Mouse (Mus musculus): Measurements from ENCODE around the gene Tchp.

Gene Tchp

DNA sequence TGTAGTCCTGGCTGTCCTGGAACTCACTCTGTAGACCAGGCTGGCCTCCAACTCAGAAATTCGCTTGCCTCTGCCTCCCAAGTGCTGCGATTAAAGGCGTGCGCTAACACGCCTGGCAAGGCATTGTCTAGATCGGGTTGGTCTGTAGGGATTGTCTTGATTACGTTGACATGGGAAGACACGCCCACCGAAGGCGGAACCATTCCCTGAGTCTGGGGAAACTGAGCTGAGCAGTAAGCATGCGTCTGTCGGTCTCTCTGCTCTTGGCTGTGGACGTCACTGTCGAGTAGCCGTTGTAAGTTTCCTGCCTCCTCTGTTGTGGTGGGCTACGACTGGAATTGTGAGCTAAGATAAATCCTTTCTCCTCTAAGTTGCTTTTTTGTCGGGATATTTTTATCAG, 10.6 kb upstream of the Tchp start:
- no peak for DNase-seq (ENCODE audit: low read depth, low spot score)

DNA sequence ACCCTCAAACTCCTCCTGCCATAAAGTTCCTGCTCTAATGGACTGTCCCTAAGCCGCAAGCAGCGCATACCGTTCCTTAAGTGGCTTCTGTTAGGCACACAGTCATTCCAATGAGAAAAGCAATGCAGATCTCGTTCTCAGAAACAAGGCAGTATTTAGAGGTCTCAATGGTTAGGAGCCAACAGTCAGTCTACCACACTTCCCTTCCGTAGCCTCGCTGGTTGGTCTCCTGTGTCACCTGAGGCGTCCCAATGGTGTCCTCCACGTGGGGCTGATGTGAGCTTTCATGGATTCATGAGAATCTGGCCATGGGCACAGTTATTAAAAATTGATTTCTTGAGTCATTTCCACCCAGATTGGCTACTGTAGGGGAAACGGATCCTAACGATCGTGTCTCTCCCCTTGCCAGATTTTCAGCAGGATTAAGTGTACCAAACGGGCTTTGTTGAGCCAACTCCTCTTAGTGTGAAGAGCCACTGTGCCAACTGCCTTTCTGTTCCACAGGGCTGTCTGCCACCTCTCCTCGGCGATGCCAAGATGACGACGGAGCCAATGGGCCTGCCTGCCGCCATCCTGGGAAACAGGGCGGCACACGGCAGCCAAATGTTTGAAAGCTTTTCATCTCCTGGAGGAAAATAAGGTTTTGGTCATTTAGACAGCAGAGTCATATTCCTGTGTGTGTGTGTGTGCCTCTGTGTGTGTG, 9.4 kb upstream of the Tchp start:
- no peak for DNase-seq (ENCODE audit: low read depth, low spot score)

DNA sequence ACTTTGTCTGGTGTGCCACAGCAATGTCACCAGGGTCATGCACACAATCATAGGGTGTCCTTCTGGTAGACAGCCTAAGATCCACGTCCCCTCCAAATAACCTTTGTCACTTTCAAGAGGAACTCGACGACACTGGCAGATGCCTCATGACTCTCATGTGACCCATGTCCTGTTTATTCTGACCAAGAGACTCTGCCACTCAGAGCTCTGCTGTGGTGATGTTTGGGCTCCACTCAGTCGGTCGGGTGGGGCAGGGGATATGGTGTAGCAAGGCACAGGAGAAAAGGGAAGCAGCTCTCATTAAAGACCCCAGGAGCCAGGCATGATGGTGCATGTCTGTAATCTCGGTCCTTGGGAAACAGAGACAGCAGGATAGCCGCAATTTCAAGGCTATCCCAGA, 8.5 kb upstream of the Tchp start:
- DNase-seq (ENCODE audit: low read depth, low spot score) = no peak

DNA sequence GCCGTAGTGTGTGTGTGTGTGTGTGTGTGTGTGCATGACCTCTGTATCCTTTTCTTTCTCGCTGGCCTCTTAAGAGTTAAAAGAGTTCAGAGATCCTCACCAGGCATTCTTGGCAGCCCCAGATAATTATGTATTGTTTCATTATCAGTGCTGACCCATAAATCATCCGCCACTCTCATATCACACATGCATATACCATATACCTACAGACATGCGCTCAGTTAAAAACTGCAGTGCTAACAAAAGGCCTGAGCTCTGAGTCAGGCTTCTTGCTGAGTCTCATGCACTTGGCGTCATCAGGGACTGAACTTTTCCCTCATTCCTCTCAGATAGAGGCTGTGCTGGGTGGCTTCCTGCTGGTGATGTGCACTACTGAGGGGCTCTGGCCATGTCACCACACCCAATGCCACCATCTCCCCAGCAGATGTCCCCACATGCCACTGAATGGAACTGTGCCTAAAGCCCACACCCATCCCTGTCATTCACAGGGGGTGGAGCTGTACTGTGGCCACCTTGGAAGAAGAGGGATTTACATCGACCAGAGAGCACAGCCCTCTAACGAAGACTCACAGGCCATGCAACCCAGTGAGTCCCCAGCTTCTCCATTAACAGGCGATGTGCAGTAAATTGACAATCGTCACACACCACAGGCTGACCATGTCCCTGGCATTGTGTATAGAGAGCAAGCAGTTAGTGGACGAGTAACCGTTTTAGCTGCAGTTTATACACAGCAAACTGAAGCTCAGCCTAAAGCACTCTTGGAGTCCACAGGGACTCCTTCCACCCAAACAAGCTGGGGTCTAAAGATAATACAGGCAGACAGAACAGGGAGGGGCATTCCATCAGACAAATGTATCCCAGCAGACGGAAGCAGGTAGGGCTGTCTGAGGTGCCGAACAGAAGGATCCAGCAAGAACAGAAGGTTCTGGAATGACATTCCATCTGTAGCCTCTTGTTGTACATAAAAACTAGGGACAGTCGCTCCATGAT, 4.9 kb upstream of the Tchp start:
- no peak for DNase-seq (ENCODE audit: low read depth, low spot score)

DNA sequence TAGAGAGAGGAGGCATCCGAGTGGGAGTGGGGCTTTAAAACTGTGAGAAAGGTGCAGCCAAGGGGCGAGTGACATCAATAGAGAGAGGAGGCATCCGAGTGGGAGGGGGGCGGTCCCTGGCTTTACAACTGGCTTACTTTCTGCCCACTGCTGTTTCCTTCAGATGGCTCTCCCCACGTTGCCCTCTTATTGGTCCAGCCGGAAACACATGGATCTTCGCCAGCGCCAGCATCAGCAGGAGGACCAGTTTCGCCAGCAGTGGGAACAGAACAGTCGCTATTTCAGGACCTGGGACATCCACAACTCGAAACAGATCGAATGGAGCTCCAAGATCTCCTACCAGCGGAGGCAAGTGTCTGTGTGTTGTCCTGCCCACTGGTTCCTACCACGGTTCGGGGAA, 931 bp downstream of the Tchp start:
- DNase-seq (ENCODE audit: low read depth, low spot score) = no peak

DNA sequence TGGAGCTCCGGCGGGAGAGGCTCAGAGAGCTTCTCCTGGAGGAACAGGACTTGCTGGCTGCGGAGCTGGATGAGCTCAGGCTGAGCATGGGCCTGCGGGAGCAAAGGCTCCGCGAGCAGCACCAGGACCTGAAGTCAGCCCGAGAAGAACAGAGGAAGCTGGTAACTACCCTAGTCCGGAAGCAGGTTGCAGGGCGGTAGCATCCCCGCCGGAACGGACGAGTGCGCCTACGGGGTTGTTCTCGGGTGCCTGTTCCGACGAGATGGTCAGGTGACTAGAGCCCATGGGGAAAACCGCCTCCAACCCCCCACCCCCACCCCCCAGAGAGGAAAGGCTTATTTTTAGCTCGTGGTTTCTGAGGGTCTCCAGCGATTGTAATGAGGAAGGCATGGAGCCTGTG, 1.8 kb downstream of the Tchp start:
- DNase-seq (ENCODE audit: low read depth, low spot score) = no peak

DNA sequence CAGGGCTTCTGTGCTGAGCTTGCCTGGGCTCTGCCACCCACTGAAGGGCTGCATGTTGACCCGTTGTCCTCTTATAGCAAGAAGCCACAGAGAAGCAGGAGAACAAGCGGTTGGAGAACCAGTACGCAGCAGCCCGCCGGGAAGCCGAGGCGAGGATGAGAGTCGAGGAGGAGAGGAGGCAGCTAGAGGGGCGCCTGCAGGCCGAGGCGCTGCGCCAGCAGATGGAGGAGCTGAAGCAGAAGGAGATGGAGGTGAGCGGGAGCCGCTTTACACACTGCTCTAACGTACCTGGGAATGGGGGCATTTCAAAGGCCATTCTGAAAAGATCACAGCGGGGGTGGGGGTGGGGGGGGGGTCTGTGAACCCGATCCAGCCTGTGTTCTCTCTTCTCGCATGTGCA, 7.0 kb downstream of the Tchp start:
- DNase-seq (ENCODE audit: low read depth, low spot score) = no peak

DNA sequence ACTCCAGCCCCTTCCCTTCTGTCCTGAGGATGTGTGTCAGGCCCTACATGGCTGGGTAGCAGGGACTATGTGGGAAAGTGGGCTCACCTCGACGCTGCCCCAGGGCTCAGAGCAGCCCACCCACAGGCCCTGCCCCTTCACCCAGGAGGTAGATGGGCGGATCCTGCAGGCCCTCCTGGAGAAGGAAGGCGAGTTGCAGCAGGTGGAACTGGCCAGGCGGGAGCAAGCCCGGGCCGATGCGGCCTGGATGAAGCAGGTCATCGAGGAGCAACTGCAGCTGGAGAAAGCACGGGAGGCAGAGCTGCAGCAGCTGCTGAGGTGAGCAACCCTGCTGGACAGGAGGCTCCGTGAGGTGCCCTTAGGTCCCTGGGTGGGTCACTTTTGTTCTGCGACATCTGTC, 9.7 kb downstream of the Tchp start:
- DNase-seq (ENCODE audit: low read depth, low spot score) = no peak

DNA sequence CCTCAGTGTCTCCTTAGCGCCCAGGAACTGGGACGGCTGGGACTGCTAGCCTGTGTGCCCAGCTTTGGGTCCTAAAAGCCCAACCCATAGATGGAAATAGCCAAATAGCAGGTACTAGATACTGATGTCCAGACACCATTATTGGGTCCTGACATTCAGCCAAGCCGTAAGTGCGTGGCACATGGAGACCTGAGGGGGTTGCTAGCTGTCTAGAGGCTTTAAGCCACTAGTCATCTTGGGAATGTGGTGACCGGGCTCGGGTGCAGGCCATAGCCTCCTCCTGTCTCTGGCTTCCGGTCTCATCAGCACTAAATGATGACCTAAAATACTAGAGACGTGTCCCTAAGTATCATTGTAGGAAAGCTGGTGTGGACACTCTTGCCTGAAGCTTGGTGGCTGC, 10.4 kb downstream of the Tchp start:
- no peak for DNase-seq (ENCODE audit: low read depth, low spot score)

DNA sequence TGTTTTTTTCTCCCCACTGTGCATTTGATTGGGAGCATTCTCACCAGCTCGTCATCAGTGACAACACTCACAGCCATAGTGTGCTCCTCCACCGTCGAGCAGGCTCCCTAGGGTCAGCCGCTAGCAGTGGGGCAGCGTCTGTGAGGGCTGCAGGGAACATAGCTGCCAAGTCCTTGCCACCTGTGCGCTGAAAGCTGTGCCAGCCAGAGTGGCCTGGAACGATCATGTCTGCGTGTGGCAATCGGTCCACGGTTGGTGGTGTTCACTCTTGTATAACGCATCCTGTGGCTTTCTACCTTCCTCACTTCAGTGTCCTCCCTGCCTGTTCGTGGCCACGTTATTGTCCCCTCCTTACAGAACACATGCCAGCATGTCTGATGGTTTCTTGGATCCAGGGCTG, 10.9 kb downstream of the Tchp start:
- no peak for DNase-seq (ENCODE audit: low read depth, low spot score)

DNA sequence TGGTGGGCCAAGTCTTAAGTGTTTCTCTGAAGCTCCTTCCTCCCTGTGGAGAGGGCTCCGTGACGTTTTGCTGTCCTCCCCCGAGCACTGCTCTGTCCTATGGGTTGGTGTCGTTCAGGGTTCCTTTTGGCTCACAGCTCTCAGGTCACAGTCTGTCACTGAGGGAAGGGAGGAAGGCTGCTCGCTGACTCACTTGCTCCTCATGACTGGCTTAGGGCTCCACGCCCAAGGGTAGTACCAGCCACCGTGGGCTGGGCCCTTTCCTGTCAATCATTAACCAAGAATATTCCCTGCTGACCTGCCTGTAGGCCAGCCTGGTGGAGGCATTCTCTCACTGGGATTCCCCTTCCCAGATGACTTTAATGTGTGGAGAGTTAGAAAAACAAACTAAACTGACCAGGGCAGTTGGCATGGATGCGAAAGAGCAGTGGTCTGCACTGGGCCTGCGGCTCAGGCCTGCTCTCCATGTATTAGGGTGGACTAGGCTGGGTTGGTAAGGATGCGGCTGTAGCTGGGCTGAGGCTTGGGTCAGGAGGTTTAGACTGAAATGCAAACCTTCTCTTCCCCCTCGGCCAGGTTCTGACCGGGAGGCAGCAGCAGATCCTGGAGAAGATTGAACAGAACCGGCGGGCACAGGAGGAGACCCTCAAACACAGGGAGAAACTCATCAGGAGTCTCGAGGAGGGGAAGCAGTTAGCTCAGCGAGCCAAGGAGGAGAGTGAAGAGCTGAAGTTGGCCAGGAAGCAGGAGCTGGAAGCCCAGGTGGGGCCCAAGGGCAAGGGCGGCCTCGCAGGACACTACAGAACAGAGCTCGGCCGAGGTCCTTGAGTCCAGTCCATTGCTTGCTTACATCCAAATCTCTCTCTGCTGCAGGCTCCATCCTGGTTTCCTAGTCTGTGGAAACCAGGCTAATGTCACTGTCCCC, 11.7 kb downstream of the Tchp start:
- no peak for DNase-seq (ENCODE audit: low read depth, low spot score)

DNA sequence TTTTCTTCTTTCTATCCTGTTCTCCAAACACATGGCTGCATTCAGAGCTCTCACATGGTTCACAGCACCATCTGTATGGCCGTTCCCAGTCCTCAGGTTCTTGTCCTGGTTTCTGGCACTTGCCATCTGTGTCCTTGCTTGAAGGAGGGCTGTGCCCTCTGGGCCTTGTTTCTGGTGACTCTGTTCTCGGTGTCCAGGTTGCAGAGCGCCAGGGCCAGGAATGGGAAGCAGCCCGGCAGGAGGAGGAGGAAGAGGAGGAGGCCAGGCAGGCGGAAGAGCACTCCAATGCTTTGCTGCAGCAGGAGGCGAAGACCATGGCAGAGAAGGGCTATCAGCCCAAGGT, 12.3 kb downstream of the Tchp start:
- DNase-seq (ENCODE audit: low read depth, low spot score) = no peak

DNA sequence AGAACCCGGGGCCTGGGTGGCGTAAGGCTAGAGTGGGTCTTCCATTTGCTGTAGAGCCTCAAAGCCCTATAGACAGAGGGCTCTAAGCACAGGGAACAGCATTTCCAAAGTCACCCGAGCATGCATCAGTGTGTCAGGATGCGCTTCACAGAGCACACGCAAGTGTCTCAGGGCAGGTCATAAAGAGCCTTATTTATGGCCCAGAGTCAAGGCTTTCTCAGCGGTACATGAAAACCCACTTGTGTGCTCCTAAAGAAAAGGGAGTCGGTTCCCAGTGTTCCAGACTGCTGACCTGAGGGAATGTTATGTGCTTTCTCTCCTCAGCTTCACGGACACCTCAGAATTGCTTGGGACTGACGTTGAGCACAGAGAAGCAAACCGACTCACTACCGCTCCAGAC, 13.2 kb downstream of the Tchp start:
- no peak for DNase-seq (ENCODE audit: low read depth, low spot score)

DNA sequence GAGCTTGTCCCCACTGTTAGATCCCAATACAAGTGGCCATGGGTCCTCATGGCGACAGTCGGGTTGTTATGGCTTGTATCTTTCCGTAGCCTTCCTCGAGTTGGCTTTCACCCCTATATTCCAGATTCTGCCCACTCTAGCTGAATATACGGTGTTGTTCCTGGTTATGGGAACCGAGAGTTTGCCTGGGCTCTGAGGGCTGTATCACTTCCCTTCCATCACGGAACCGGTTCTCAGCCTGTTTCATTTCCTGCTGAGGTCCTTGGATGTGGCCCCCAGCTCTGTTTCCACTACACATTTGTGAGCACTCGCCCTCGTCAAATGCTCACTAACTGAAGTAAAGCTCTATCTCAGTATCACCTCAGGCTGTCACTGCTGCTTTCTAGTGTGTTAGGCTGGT, 14.4 kb downstream of the Tchp start:
- DNase-seq (ENCODE audit: low read depth, low spot score) = no peak

DNA sequence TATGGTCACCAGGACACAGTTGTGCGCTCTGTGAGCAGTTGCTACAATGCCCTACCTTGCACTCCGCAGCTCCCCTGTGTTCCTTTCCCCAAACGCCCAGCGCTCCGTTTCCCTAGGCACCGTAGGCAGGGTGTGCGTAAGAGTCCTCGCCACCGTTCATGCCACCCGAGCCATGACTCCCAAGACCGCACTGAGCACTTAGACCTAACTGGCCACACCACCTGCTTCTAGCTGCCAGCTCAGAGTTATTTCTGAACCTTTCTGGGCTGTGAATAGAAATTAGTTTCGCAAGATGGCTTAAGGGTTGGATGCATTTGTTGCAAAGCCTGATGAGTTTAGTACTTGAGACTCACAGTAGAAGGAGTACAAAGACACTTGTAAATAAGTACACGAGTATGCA, 15.3 kb downstream of the Tchp start:
- DNase-seq (ENCODE audit: low read depth, low spot score) = no peak

DNA sequence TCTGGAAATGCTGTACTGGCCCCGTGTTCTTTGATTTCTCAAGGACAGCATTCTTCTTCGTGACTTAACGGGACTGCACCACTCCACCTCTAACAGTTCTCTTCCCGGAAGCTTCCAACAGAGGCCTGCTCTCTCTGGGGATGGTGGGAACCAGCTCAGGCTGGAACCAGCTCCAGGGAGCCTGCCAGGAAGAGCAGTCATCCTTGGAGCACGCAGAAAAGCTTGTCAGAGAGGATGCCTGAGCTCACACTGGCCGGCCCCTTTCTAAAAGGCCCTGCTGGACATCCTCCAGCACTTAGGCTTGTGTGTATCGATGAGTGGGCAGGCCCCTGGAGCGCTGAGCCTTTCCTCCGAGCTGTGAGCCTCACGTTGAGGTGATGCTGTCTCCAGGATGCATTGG, 20.6 kb downstream of the Tchp start:
- no peak for DNase-seq (ENCODE audit: low read depth, low spot score)

DNA sequence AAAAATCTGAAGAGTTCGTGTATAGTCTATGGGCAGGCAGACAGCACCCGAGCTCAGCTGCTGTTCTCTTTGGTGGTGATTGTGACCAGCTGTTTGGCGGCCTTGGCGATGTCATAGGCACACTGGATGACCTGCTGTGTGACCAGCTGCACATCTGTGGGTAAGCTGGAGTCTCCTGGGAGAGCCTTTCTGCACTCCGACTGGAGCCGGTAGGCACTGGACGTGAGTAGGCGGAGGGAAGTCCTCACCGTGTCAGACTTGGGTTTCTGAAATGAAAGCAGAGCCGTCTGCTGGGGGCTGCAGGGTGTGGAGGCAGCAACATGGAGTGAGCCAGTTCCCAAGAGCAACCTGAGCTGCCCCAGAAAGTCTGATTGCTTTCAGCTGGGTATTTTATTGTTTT, 22.6 kb downstream of the Tchp start:
- no peak for DNase-seq (ENCODE audit: low read depth, low spot score)

DNA sequence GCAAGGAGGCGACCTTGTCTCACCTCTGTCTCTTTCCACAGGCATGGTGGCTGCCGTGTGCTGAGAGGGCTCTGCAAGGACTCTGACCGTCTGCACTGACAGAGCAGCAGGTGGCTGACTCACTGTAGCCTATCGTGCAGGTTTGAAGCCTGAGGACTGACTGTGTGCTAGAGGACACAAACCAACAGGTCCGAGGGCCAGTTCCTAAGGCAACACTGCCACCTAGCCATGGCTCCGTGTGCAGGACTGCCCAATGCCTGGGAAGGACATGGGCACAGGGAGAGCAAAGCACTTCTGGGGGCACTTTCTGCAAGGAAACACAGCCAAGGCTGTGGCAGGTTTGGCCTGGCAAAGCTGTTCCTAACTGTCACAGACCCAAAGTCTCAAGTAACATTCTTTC, 23.9 kb downstream of the Tchp start:
- DNase-seq (ENCODE audit: low read depth, low spot score) = no peak

DNA sequence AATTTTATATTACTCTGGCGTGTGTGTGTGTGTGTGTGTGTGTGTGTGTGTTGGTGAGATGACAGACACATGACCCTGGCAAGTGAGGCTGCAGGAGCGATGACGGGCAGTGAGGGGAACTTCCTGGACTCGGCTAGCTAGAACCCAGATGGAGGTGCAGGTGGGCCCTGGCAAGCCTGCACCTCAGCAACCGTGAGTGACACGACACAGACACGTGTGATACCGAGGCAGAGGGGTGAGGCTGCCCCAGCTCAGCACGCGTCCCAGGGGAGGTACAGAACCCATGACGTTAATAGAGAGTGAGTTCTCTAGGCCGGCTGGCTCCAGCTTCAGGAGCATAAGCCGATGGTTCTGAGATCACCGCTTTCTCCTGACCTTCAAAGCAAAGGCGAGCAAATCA, 24.4 kb downstream of the Tchp start:
- no peak for DNase-seq (ENCODE audit: low read depth, low spot score)

DNA sequence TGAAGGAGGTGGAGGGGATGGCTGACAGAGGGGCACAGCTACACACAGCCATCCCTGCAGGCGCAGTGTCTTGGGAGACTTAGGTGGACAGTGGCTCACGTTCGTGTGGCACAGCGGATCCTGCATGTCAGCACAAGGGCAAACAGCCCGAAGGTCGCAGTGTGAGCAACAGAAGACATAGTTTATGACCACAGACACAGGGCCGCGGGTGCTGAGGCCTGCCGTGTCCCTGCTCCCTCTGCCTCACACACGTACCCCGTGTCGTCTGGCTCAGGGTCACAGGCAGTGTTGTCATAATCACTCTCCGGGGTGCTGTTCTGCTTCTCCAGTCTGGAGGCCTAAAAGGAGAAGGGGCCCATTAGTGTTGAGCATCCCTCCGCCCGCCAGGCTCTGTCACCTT, 26.0 kb downstream of the Tchp start:
- no peak for DNase-seq (ENCODE audit: low read depth, low spot score)

DNA sequence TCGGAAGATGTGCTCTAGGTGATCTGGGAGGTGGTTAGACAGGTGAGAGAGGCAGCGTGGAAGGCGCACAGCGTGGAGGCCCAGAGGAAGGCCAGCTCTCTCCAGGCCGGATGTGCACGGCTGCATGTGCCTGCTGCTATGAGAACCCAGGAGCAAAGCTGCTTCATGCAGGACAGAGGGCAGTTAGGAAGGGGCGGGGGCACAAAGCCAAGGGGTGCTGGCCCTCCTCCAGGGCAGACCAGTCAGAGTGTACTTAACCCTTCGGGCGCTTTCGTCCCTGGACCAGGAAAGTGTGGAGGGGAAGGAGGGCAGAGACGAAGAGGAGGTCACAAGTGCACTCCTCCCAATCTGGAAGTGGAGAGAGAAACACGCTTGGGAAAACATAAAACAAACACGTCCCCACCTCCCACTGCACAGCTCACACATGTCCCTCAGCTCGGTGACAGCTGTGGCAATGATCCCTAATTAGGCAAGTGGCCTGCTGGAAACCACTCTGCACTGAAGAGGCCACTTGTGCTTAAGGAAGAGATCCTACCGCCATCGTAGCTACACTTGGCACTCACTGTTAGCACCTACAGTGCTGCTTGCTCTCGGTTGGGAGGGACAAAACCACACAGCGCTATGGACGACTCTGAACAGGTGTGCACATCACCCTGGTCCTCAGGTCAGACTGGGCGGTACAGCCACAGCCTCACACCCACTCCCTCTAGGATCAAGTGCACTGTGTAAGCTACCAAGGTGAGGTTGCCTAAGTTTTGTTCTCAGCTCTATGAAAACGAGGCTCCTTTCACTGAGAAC, 29.7 kb downstream of the Tchp start:
- no peak for DNase-seq (ENCODE audit: low read depth, low spot score)

All from c-Kit-negative CD71-positive TER-119-positive erythroid progenitor cells, embryonic 14.5 days (primary cell).